Mouse (Mus musculus): ENCODE data around the gene Ddah2. TPM values are rescaled to one million over a fixed set of nuclear protein-coding genes. Genes with fewer than 3 reads are reported as not detected.

The Ddah2 gene
- 471 and 492 TPM in 2 replicates for polyA plus RNA-seq (2016; fragmentation: Nextera tagmentation; extraction: Ambion mirVana)

GRCm38 (mm10) chr17:35058911-35059892, at the start of gene Ddah2:
Gene Ddah2 (plus strand): TSS chr17:35059035.
- peak; percentile 86 for ATAC-seq (ENCODE audit: insufficient number of reproducible peaks, insufficient read depth, low FRiP score, low TSS enrichment)
- peak within 1 kb of the TSS; percentile 86 for H3K9ac ChIP-seq
- WGBS: 1% methylated on average over 57 of the region's 57 CpGs
- H3K4me2 ChIP-seq (replicated peaks): peak within 1 kb of the TSS; percentile 98
- 0 out of 2 replicates have a peak, but pooled peaks cover 10% of the 10 kb centered on the region for H3K27me3 ChIP-seq
- peaks cover 59% of the 10 kb centered on the region for H3K36me3 ChIP-seq
- H3K27ac ChIP-seq: peak within 1 kb of the TSS; percentile 96
- peak within 1 kb of the TSS; percentile 83 for H3K4me3 ChIP-seq
- peaks cover 15% of the 10 kb centered on the region for H3K4me1 ChIP-seq
- H3K9me3 ChIP-seq: no peaks in the 10 kb centered on the region

GRCm38 (mm10) chr17:35009586-35009985, 49.2 kb upstream of the Ddah2 start:
- Histone ChIP-seq H3K4me2 (replicated peaks) (no peak overlapping the region), H3K27ac (no peak overlapping the region), H3K36me3 (peaks cover 97% of the 10 kb centered on the region), H3K9ac (no peak overlapping the region), H3K4me3 (no peak overlapping the region), H3K4me1 (no peaks in the 10 kb centered on the region), H3K9me3 (no peaks in the 10 kb centered on the region), H3K27me3 (no peaks in the 10 kb centered on the region)
- WGBS: 91% methylated on average over 7 of the region's 7 CpGs
- ATAC-seq (ENCODE audit: insufficient number of reproducible peaks, insufficient read depth, low FRiP score, low TSS enrichment): no peak

DNA sequence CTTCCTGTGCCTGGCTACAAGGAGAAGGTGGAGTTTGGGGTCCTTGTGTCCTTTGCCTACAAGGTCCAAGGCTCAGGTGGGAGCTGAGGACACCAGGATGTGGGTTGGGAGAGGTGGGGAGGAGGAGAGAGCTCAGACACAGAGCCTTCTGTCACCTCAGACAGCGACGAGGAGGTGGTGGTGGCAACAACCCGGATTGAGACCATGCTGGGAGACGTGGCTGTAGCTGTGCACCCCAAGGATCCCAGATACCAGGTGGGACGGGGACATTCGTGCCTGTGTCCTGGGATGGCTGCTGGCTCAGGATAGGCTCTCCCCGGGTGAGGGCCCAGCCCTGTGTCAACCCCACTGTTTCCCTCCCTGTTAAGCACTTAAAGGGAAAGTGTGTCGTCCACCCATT, 47.4 kb upstream of the Ddah2 start:
- Histone ChIP-seq H3K4me1 (no peaks in the 10 kb centered on the region), H3K9ac (no peak overlapping the region), H3K27me3 (no peaks in the 10 kb centered on the region), H3K4me3 (no peak overlapping the region), H3K27ac (no peak overlapping the region), H3K9me3 (no peaks in the 10 kb centered on the region), H3K4me2 (replicated peaks) (no peak overlapping the region), H3K36me3 (peaks cover 99% of the 10 kb centered on the region)
- 93% methylated on average over 8 of the region's 8 CpGs for WGBS
- ATAC-seq (ENCODE audit: insufficient number of reproducible peaks, insufficient read depth, low FRiP score, low TSS enrichment): no peak

DNA sequence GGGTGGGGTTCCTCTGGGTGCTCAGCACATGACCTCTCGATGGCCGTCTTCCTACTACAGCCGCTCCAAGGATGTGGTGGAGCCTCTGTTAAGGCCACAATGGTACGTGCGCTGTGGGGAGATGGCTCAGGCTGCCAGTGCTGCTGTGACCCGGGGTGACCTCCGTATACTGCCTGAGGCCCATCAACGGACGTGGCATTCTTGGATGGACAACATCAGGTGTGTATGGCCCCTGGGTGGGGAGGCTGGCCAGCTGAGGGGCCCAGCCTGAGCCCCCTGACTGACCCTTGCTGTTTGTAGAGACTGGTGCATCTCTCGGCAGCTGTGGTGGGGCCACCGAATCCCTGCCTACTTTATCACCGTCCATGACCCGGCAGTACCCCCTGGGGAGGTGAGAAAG, 46.4 kb upstream of the Ddah2 start:
- WGBS: 85% methylated on average over 13 of the region's 13 CpGs

GRCm38 (mm10) chr17:35013221-35013620, 45.6 kb upstream of the Ddah2 start:
- Histone ChIP-seq H3K4me3 (no peak overlapping the region), H3K9ac (no peak overlapping the region), H3K4me1 (no peaks in the 10 kb centered on the region), H3K4me2 (replicated peaks) (no peak overlapping the region), H3K27ac (no peak overlapping the region), H3K9me3 (no peaks in the 10 kb centered on the region), H3K27me3 (no peaks in the 10 kb centered on the region), H3K36me3 (peaks cover 89% of the 10 kb centered on the region)
- 85% methylated on average over 6 of the region's 6 CpGs for WGBS
- ATAC-seq (ENCODE audit: insufficient number of reproducible peaks, insufficient read depth, low FRiP score, low TSS enrichment): no peak

More for the DNA sequence above, 46.4 kb upstream of the Ddah2 start:
- Histone ChIP-seq H3K9me3 (no peaks in the 10 kb centered on the region), H3K9ac (no peak overlapping the region), H3K4me1 (no peaks in the 10 kb centered on the region), H3K36me3 (peaks cover 97% of the 10 kb centered on the region), H3K4me2 (replicated peaks) (no peak overlapping the region), H3K27me3 (no peaks in the 10 kb centered on the region), H3K4me3 (0 out of 2 replicates have a peak overlapping the region, but pooled peaks have one; percentile 1), H3K27ac (no peak overlapping the region)
- ATAC-seq (ENCODE audit: insufficient number of reproducible peaks, insufficient read depth, low FRiP score, low TSS enrichment): no peak

DNA sequence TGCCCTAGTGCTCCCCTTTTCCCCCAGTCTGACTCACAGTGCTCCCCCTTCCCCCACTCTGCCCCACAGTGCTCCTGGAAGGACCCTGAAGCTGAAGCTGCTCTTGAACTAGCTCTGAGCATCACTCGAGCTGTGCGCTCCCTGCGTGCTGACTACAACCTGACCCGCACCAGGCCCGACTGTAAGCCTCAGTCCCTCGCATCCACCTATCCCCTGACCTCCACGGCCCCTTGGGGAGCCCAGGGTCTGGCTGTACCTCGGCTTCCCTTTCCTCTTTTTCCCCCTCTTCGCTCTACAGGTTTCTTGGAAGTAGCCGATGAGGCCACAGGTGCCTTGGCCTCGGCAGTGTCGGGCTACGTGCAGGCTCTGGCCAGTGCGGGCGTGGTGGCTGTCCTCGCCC, 43.5 kb upstream of the Ddah2 start:
- Histone ChIP-seq H3K27me3 (no peaks in the 10 kb centered on the region), H3K4me2 (replicated peaks) (no peak overlapping the region), H3K4me1 (no peaks in the 10 kb centered on the region), H3K4me3 (no peak overlapping the region), H3K9ac (no peak overlapping the region), H3K36me3 (peaks cover 69% of the 10 kb centered on the region), H3K27ac (no peak overlapping the region), H3K9me3 (no peaks in the 10 kb centered on the region)
- WGBS: 92% methylated on average over 16 of the region's 16 CpGs
- no peak for ATAC-seq (ENCODE audit: insufficient number of reproducible peaks, insufficient read depth, low FRiP score, low TSS enrichment)

GRCm38 (mm10) chr17:35016376-35016775, 42.5 kb upstream of the Ddah2 start, which contains the start of gene Vwa7:
Gene Vwa7 (plus strand): TSS chr17:35016579.
- H3K27ac ChIP-seq: 0 out of 2 replicates have a peak within 1 kb of the TSS, but pooled peaks have one; percentile 3
- WGBS: 76% methylated on average over 12 of the region's 12 CpGs
- no peaks in the 10 kb centered on the region for H3K9me3 ChIP-seq
- H3K4me3 ChIP-seq: no peak within 1 kb of the TSS
- peaks cover 59% of the 10 kb centered on the region for H3K36me3 ChIP-seq
- peaks cover 6% of the 10 kb centered on the region; the same call in 1 of the 2 replicates for H3K4me1 ChIP-seq
- no peak within 1 kb of the TSS for H3K4me2 ChIP-seq (replicated peaks)
- H3K9ac ChIP-seq: 0 out of 2 replicates have a peak within 1 kb of the TSS, but pooled peaks have one; percentile 11
- H3K27me3 ChIP-seq: no peaks in the 10 kb centered on the region
- peak; percentile 37; the same call in 1 of the 2 replicates for ATAC-seq (ENCODE audit: insufficient number of reproducible peaks, insufficient read depth, low FRiP score, low TSS enrichment)

- Histone ChIP-seq H3K27me3 (no peaks in the 10 kb centered on the region), H3K4me2 (replicated peaks) (no peak overlapping the region), H3K9me3 (no peaks in the 10 kb centered on the region), H3K4me3 (no peak overlapping the region), H3K9ac (0 out of 2 replicates have a peak overlapping the region, but pooled peaks have one; percentile 11), H3K27ac (0 out of 2 replicates have a peak overlapping the region, but pooled peaks have one; percentile 3), H3K4me1 (peaks cover 11% of the 10 kb centered on the region; the same call in 1 of the 2 replicates), H3K36me3 (peaks cover 52% of the 10 kb centered on the region)
- ATAC-seq (ENCODE audit: insufficient number of reproducible peaks, insufficient read depth, low FRiP score, low TSS enrichment): no peak
- 85% methylated on average over 10 of the region's 10 CpGs for WGBS
These were observed 41.8 kb upstream of the Ddah2 start for GRCm38 (mm10) chr17:35016791-35017705.

DNA sequence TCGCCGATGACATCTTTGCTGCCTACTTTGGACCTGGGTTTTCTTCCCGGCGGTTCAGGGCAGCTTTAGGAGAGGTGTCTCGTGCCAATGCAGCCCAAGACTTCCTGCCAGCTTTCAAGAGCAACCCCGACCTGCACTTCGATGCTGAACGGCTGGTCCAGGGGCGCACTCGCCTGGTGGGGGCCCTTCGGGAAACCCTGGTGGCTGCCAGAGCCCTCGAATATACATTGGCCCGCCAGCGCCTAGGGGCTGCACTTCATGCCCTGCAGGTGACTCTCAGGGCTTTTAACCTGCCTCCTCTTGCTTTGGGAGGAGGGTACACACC, 41.2 kb upstream of the Ddah2 start:
- H3K9me3 ChIP-seq: no peaks in the 10 kb centered on the region
- 69% methylated on average over 14 of the region's 14 CpGs for WGBS
- H3K4me3 ChIP-seq: no peak overlapping the region
- H3K27me3 ChIP-seq: no peaks in the 10 kb centered on the region
- no peak for ATAC-seq (ENCODE audit: insufficient number of reproducible peaks, insufficient read depth, low FRiP score, low TSS enrichment)
- no peak overlapping the region for H3K27ac ChIP-seq
- H3K9ac ChIP-seq: no peak overlapping the region
- no peak overlapping the region for H3K4me2 ChIP-seq (replicated peaks)
- peaks cover 11% of the 10 kb centered on the region; the same call in 1 of the 2 replicates for H3K4me1 ChIP-seq
- peaks cover 46% of the 10 kb centered on the region for H3K36me3 ChIP-seq

GRCm38 (mm10) chr17:35018171-35018570, 40.7 kb upstream of the Ddah2 start:
- Histone ChIP-seq H3K36me3 (peaks cover 41% of the 10 kb centered on the region), H3K9ac (no peak overlapping the region), H3K4me1 (peaks cover 11% of the 10 kb centered on the region; the same call in 1 of the 2 replicates), H3K27ac (no peak overlapping the region), H3K4me2 (replicated peaks) (no peak overlapping the region), H3K9me3 (no peaks in the 10 kb centered on the region), H3K4me3 (no peak overlapping the region), H3K27me3 (no peaks in the 10 kb centered on the region)
- WGBS: 82% methylated on average over 3 of the region's 3 CpGs
- no peak for ATAC-seq (ENCODE audit: insufficient number of reproducible peaks, insufficient read depth, low FRiP score, low TSS enrichment)

DNA sequence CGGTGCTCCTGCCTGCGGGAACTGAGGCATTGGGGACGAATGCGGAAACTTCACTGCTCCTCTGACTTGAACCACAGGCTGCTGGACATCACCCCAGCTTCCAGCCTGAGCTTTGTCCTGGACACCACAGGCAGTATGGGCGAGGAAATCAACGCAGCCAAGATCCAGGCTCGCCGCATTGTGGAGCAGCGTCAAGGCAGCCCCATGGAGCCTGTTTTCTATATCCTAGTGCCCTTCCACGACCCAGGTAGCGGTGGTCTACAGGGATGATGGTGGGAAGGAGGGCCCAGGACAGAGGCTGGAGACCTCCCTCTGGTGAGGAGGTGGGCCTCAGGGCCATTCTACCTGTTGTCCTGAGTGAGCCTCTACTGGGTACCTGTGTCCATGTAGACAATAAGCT, 38.9 kb upstream of the Ddah2 start:
- WGBS: 74% methylated on average over 11 of the region's 11 CpGs
- peaks cover 17% of the 10 kb centered on the region for H3K4me1 ChIP-seq
- H3K9ac ChIP-seq: no peak overlapping the region
- no peak overlapping the region for H3K4me3 ChIP-seq
- H3K27me3 ChIP-seq: no peaks in the 10 kb centered on the region
- no peaks in the 10 kb centered on the region for H3K9me3 ChIP-seq
- no peak overlapping the region for H3K4me2 ChIP-seq (replicated peaks)
- H3K27ac ChIP-seq: no peak overlapping the region
- H3K36me3 ChIP-seq: peaks cover 23% of the 10 kb centered on the region
- no peak for ATAC-seq (ENCODE audit: insufficient number of reproducible peaks, insufficient read depth, low FRiP score, low TSS enrichment)

Data from embryonic facial prominence, embryonic 12.5 days (tissue).